Mouse (Mus musculus) liver, embryonic 14.5 days (tissue): ENCODE data around the gene Olfr76. TPM values are rescaled to one million over a fixed set of nuclear protein-coding genes. Genes with fewer than 3 reads are reported as not detected.
"Not testable (repeated sequence)": the region's sequence is repeated elsewhere in the genome, so short reads cannot be mapped to it uniquely, and the experiment has no call there.

Source experiments
- ATAC-seq: fragments of 200-750 bp; cut with Nextera tagmentation; 2 replicates; pipeline ENCODE4 v1.8.0; 2017; ENCODE audit warnings: moderate number of reproducible peaks, mild to moderate bottlenecking, moderate library complexity; ENCODE audit not compliant: insufficient read depth
- DNase-seq, 3 experiments: peaks; one replicate each; pipeline ENCODE4 v3.0.0-alpha.2; 2012 to 2013; ENCODE audit warnings: low read depth in 3 of 3, low spot score in 3 of 3
- H3K27ac ChIP-seq: fragments of 300-500 bp; sonication (generic); 2 replicates; pipeline ENCODE4 v1.5.1; 2014; ENCODE audit warnings: moderate library complexity, mild to moderate bottlenecking, control low read depth, inconsistent platforms
- H3K27me3 ChIP-seq: fragments of 300-500 bp; sonication (generic); 2 replicates; pipeline ENCODE4 v1.6.1; 2014; ENCODE audit warnings: mild to moderate bottlenecking, low read length, moderate library complexity; ENCODE audit not compliant: control insufficient read depth, insufficient read depth
- H3K36me3 ChIP-seq: fragments of 300-500 bp; sonication (generic); replicated peaks from 2 replicates; pipeline ENCODE4 v1.6.1; 2014; ENCODE audit warnings: low read depth; ENCODE audit not compliant: control insufficient read depth, insufficient read depth
- H3K4me1 ChIP-seq, 2 experiments: fragments of 200-500 bp in 1 of 2; fragments of 300-500 bp in 1 of 2; sonication (generic) in 1 of 2; replicated peaks; 2 replicates each; pipeline ENCODE4 v1.6.1; 2012 to 2014; ENCODE audit warnings: antibody characterized with exemption in 1 of 2, inconsistent platforms in 1 of 2, low read length in 1 of 2; ENCODE audit not compliant: control insufficient read depth in 2 of 2, insufficient read depth in 2 of 2
- H3K4me2 ChIP-seq: fragments of 300-500 bp; sonication (generic); 2 replicates; pipeline ENCODE4 v1.6.1; 2014; ENCODE audit warnings: low read depth, mild to moderate bottlenecking, control low read depth, moderate library complexity
- H3K4me3 ChIP-seq, 2 experiments: fragments of 200-500 bp in 1 of 2; fragments of 300-500 bp in 1 of 2; sonication (generic) in 1 of 2; 2 replicates each; pipeline ENCODE4 v1.5.1; 2012 to 2014; ENCODE audit warnings: low read depth in 2 of 2, low read length in 2 of 2, mild to moderate bottlenecking in 2 of 2, control low read depth in 1 of 2, inconsistent platforms in 1 of 2, moderate library complexity in 1 of 2; ENCODE audit not compliant: insufficient read depth in 1 of 2
- H3K9ac ChIP-seq: fragments of 300-500 bp; sonication (generic); replicated peaks from 2 replicates; pipeline ENCODE4 v1.6.1; 2014; ENCODE audit warnings: mild to moderate bottlenecking, control low read depth, moderate library complexity
- H3K9me3 ChIP-seq: fragments of 300-500 bp; sonication (generic); 2 replicates; pipeline ENCODE4 v1.6.1; 2016; ENCODE audit warnings: low read length, mixed read lengths; ENCODE audit not compliant: control insufficient read depth
- CTCF ChIP-seq: IDR thresholded peaks from 2 replicates; pipeline ENCODE4 v1.5.1; 2016; ENCODE audit warnings: antibody characterized with exemption, low read depth, control low read depth
- EP300 ChIP-seq: IDR thresholded peaks from 2 replicates; pipeline ENCODE4 v1.6.1; 2016; ENCODE audit warnings: antibody characterized with exemption, low read depth
- WGBS: fragments of 180-500 bp; shearing (Covaris S2); extraction: QIAGEN DNeasy Blood & Tissue Kit; methylation state at CpG from one replicate; pipeline ENCODE4 v1.1.7; 2014; ENCODE audit not compliant: insufficient replicate concordance; 5-methylcytosine and 5-hydroxymethylcytosine counted together
- polyA plus RNA-seq, 2 experiments: library from polyadenylated mRNA; depleted of rRNA in 1 of 2; stranded (reverse) in 1 of 2; unstranded in 1 of 2; fragments of >200 nt; fragmentation: Nextera tagmentation in 1 of 2; extraction: Ambion mirVana in 1 of 2; gene quantifications; 2 replicates each; pipeline versions ENCODE4 v1.2.1 to v1.2.3; 2012 to 2014

The Olfr76 gene
- polyA plus RNA-seq, 2 experiments, result not detected

DNA sequence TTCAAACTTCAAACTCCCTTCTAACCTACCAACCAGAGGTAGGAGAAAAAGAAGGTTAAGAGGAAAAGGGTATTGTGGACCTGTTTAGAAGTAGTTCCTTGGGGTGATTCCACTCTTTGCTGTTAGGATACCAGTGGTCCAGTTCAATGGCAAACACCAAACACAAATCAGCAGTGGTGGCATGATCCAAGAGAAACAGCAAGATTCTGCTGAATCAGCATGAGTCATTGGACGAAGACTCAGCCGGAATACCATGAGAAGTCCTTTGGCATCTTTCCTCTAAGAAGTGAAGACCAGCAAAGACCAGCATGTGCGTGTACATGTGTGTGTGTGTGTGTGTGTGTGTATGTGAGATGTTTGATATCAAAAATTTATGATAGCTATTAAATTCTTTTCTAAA, 6.5 kb downstream of the Olfr76 start:
- no peak overlapping the region for H3K4me2 ChIP-seq
- WGBS, result 60% methylated on average over 3 of the region's 3 CpGs
- no peaks in the 10 kb centered on the region for H3K27me3 ChIP-seq
- DNase-seq, result no peak
- H3K9ac ChIP-seq, result no peak overlapping the region
- ATAC-seq, result no peak
- H3K4me1 ChIP-seq, result no peaks in the 10 kb centered on the region
- H3K36me3 ChIP-seq, result no peaks in the 10 kb centered on the region
- no peaks in the 10 kb centered on the region for H3K9me3 ChIP-seq
- H3K27ac ChIP-seq, result no peak overlapping the region
- H3K4me3 ChIP-seq, result no peak overlapping the region
- no peak for TF ChIP-seq CTCF
- TF ChIP-seq EP300, result no peak

GRCm38 (mm10) chr19:12115797-12116196, 7.2 kb downstream of the Olfr76 start, which contains the start of gene Olfr1428:
Gene Olfr1428, minus strand, starts transcription at chr19:12115897.
- no peak within 1 kb of the TSS for H3K4me2 ChIP-seq
- no peak within 1 kb of the TSS for H3K4me3 ChIP-seq
- H3K9ac ChIP-seq, result no peak within 1 kb of the TSS
- TF ChIP-seq EP300, result no peak
- TF ChIP-seq CTCF, result no peak
- ATAC-seq (no peak), DNase-seq (no peak)
- no peak within 1 kb of the TSS for H3K27ac ChIP-seq
- no peaks in the 10 kb centered on the region for H3K36me3 ChIP-seq
- H3K9me3 ChIP-seq, result no peaks in the 10 kb centered on the region
- no peaks in the 10 kb centered on the region for H3K4me1 ChIP-seq
- H3K27me3 ChIP-seq, result no peaks in the 10 kb centered on the region
- WGBS, result 39% methylated on average over 1 of the region's 1 CpGs

DNA sequence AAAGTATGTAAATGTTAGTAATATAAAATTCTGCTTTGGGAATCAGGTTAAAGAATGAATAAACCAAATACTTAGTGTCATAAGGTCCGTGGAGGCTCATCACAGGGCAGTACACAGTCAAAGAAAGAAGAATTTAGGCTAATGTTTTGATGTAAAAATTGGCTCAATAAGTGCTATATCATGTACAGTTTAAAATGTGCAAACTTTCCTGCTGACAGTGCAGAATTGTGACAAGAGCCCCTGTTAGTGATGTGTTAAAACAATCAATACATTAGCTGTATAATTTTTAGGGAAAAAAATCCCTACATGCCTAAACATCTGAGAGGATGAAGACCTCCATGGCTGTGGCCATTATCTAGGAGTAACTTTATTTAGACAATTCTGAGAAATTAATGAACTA, 9.2 kb downstream of the Olfr76 start:
- TF ChIP-seq EP300 (no peak), CTCF (no peak)
- ATAC-seq, result no peak
- H3K4me1 ChIP-seq, result no peaks in the 10 kb centered on the region
- no peak overlapping the region for H3K9ac ChIP-seq
- H3K4me3 ChIP-seq, result no peak overlapping the region
- H3K36me3 ChIP-seq, result no peaks in the 10 kb centered on the region
- no peak overlapping the region for H3K4me2 ChIP-seq
- H3K27ac ChIP-seq, result no peak overlapping the region
- no peaks in the 10 kb centered on the region for H3K9me3 ChIP-seq
- H3K27me3 ChIP-seq, result no peaks in the 10 kb centered on the region
- WGBS, result 44% methylated on average over 1 of the region's 1 CpGs
- DNase-seq, result no peak

- no peak overlapping the region for H3K27ac ChIP-seq
- no peaks in the 10 kb centered on the region for H3K36me3 ChIP-seq
- TF ChIP-seq CTCF (no peak), EP300 (no peak)
- no peak for ATAC-seq
- H3K4me3 ChIP-seq, result no peak overlapping the region
- H3K4me2 ChIP-seq, result no peak overlapping the region
- no peak for DNase-seq
- H3K4me1 ChIP-seq, result no peaks in the 10 kb centered on the region
- 32% methylated on average over 1 of the region's 1 CpGs for WGBS
- H3K9ac ChIP-seq, result no peak overlapping the region
- no peaks in the 10 kb centered on the region for H3K27me3 ChIP-seq
- no peaks in the 10 kb centered on the region for H3K9me3 ChIP-seq
Measured at GRCm38 (mm10) chr19:12104541-12104940, 18.5 kb downstream of the Olfr76 start.

GRCm38 (mm10) chr19:12103234-12103633, 19.8 kb downstream of the Olfr76 start, which contains the start of gene Olfr1427:
Gene Olfr1427, minus strand, starts transcription at chr19:12103334.
- no peak for DNase-seq
- H3K9me3 ChIP-seq, result no peaks in the 10 kb centered on the region
- no peak within 1 kb of the TSS for H3K4me2 ChIP-seq
- WGBS, result 68% methylated on average over 2 of the region's 2 CpGs
- TF ChIP-seq CTCF (no peak), EP300 (no peak)
- H3K27ac ChIP-seq, result no peak within 1 kb of the TSS
- H3K27me3 ChIP-seq, result no peaks in the 10 kb centered on the region
- ATAC-seq, result no peak
- H3K4me1 ChIP-seq, result no peaks in the 10 kb centered on the region
- no peaks in the 10 kb centered on the region for H3K36me3 ChIP-seq
- H3K4me3 ChIP-seq, result no peak within 1 kb of the TSS
- no peak within 1 kb of the TSS for H3K9ac ChIP-seq

DNA sequence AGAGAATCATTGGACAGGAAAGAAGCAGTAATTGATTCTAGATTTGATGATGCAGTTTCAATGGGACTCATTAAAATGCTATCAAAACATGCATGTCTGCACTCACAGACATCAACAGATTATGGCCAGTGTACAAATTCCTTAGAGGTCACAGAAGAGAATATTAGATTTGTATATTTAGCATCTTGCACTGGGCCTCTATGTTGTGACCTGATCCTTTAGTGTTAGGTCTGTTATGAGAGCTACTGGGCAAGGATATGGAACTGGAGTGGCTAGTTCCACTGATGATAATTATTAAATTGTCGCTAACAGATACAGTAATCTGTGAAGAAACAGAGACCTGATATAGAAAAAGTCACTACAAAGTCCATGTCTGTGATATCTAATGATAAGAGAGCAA, 31.1 kb downstream of the Olfr76 start, which contains the start of gene Olfr1426:
TSS of gene Olfr1426 (minus strand) at position 101 of the 400 bp plus-strand sequence.
- TF ChIP-seq CTCF, result no peak
- no peaks in the 10 kb centered on the region for H3K9me3 ChIP-seq
- H3K27me3 ChIP-seq, result no peaks in the 10 kb centered on the region
- H3K9ac ChIP-seq, result no peak within 1 kb of the TSS
- no peak within 1 kb of the TSS for H3K27ac ChIP-seq
- H3K4me3 ChIP-seq, result no peak within 1 kb of the TSS
- WGBS, result 50% methylated on average over 1 of the region's 1 CpGs
- DNase-seq, result no peak
- H3K4me2 ChIP-seq, result no peak within 1 kb of the TSS
- H3K36me3 ChIP-seq, result no peaks in the 10 kb centered on the region
- H3K4me1 ChIP-seq, result no peaks in the 10 kb centered on the region
- ATAC-seq, result no peak

- not testable (repeated sequence) for H3K4me3 ChIP-seq, ATAC-seq, H3K9me3 ChIP-seq, H3K4me1 ChIP-seq, H3K4me2 ChIP-seq, H3K27ac ChIP-seq, H3K27me3 ChIP-seq, DNase-seq, H3K9ac ChIP-seq, H3K36me3 ChIP-seq
- 62% methylated on average over 4 of the region's 4 CpGs for WGBS
Measured at GRCm38 (mm10) chr19:12077631-12078030, 45.4 kb downstream of the Olfr76 start, which contains the start of gene Olfr1425. Gene Olfr1425, minus strand, starts transcription at chr19:12077731.

- not testable (repeated sequence) for H3K4me3 ChIP-seq, H3K4me2 ChIP-seq, H3K9me3 ChIP-seq, H3K27ac ChIP-seq, H3K9ac ChIP-seq, DNase-seq, H3K27me3 ChIP-seq, H3K4me1 ChIP-seq, H3K36me3 ChIP-seq, ATAC-seq
- WGBS, result 49% methylated on average over 1 of the region's 1 CpGs
Measured at GRCm38 (mm10) chr19:12069546-12069945, 53.5 kb downstream of the Olfr76 start.
